Mouse (Mus musculus) common myeloid progenitor, adult 5-6 weeks (primary cell): Measurements from ENCODE around the gene Asphd2. TPM values are rescaled to one million over a fixed set of nuclear protein-coding genes. Genes with fewer than 3 reads are reported as not detected.

Experiments used
- ATAC-seq: replicated peaks from 2 replicates; pipeline ENCODE4 v1.8.0; 2016; ENCODE audit warnings: low read depth, mild to moderate bottlenecking, moderate TSS enrichment, inconsistent platforms; ENCODE audit not compliant: poor library complexity, severe bottlenecking
- total RNA-seq: library from RNA; stranded (forward); fragments of 200-1000, 187-1606 nt; gene quantifications from 2 replicates; pipeline ENCODE4 v1.2.3, GENCODE M21; 2017

Gene Asphd2
- total RNA-seq, 1 experiment from 2014 or later = 0.05 TPM

DNA sequence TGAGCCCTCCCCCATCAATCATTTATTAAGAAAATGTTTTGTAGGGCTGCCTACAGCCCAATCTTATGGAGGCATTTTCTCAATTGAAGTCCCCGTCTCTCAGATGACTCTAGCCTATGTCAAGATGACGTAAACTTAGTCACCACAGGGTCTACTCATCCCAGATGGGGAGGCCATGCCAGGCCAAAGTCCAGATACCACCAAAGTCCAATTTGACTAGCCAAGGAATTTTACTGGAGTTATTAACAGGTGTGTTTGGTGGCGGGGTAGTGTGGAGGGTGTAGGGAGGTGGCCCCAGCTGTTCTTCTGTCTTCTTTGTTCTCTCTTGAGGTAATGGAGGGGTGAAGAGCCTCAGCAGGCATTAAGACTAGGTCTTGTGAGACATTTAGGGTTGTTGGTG, 34.6 kb downstream of the Asphd2 start:
- ATAC-seq = no peak

DNA sequence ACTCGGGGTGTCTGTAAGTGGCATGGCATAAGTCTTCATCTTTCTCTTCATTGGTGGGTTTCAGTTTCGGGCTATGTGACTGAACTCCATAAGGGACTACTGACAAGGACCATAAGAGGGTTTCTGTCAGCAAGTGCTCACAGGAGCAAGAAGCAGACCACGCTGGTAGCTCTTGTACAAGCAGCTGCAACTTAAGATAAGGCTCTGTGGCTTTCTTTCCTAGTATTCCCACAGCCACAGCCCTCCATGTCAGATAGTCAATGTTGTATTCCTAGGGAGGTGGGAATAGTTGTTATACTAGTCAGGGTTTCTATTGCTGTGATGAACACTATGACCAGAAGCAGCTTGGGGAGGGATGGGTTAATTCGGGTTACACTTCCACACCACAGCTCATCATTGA, 35.1 kb downstream of the Asphd2 start:
- peak; percentile 80 for ATAC-seq

DNA sequence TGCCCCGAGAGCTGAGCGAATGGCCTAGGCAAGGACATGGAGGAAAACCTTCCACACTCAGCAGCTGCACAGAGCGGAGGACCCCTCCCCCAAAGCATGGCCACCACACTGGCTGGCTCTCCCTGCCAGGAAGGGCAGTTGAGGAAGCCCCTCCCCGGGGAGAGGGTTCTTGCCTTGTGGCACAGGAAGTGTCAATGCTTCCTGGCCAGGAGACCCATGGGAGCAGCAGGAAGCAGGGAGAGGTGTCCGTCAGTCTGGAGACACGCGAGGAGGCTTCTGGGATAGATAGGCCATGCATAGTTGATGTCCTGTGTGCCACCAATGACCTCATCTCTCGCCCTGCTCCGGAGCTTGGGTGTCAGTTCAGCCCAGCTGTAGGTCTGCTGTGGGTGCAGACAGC, 38.3 kb downstream of the Asphd2 start:
- ATAC-seq = no peak

DNA sequence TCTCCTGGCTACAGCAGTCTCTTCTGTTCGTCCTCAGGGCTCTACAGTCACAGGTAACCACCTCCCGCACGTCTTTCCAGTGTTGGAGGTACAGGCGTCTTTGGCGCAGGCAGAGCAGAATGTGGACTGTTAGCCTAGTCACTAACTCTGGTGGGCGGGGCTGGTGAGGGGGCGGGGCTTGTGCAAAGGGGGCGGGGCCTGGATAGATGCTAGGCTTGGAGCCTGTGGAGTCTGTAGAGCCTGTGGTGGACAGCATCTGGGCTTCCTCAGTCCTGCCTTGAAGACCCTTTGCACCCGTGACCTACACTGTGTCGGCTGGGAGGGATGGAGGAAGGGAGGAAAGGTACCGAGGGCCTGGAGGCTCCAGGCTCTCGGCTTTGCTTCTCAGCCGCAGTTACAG, 38.8 kb downstream of the Asphd2 start, which contains the start of gene Gm6583:
Gm6583 (minus strand) TSS at position 124 of the 400 bp plus-strand sequence.
- no peak for ATAC-seq

DNA sequence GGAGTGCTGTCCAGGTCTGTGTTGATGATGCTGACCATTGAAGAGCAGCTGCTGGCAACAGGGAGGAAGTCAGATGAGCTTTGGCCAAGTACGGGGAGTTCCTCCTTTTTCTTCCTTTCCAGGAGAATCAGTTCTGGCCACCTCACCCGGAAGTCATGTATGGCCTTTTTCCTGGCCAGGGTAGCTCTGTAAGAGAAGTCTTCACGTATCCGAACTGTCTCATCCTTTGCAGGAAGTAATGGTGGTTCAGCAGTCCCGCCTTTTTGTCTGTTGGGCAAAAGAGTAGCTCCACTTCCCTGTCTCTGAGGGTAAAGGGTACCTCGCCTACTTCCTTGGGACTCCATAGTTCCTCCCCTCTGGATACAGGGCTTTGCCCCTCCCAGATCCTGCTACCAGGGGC, 39.2 kb downstream of the Asphd2 start:
- no peak for ATAC-seq

DNA sequence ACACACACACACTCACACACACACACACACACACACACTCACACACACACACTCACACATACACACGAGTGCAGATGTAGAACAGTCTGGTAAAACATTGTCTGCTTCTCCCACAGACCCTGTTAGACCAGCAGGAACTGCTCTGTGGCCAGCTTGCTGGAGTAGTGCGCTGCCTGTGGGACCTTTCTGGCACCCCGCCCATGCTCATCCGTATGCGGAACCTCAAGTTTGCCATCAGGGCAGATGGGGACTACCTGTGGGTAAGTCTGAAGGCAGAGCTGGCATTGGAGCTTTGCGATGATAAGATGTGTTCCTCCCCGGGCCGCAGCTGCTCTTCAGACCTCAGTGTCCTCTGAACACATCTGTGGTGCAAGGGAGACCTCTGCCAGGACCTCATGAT, 45.5 kb downstream of the Asphd2 start:
- ATAC-seq = no peak

DNA sequence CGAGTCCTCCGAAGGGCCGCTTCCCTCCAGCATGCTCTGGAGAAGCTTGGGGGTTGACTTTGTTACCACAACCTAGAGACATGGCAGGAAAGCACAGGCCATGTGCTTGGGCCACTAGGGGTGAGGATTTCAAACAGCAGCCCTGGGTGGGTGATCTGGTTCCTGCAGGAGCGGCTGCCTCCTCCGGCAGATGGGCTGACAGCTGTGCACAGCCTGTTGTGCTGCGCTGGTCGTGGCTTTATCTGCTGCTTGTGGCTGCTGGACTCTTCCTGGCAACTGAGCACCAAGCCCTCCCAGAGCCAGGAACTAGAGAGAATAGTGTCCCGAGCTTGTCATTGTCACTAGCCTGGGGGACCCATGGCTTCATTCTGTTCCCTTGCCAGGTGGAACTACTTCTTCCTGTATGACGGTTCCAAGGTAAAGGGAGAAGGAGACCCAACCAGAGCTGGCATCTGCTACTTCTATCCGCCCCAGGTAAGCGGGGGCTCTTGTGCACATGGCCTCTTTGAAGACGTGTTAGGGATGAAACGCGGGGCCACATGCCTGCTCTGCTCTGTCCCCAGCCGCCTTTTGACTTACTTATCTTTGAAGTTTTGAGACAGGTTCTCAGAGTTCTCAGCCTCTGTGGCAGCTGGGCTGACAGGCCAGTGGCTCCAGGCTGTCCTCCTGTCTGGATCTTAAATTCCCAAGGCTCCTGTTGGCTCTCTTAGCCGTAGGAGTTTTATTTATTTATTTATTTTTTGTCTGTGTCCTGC, 48.3 kb downstream of the Asphd2 start:
- ATAC-seq = peak; percentile 5; the same call in 1 of the 2 replicates

DNA sequence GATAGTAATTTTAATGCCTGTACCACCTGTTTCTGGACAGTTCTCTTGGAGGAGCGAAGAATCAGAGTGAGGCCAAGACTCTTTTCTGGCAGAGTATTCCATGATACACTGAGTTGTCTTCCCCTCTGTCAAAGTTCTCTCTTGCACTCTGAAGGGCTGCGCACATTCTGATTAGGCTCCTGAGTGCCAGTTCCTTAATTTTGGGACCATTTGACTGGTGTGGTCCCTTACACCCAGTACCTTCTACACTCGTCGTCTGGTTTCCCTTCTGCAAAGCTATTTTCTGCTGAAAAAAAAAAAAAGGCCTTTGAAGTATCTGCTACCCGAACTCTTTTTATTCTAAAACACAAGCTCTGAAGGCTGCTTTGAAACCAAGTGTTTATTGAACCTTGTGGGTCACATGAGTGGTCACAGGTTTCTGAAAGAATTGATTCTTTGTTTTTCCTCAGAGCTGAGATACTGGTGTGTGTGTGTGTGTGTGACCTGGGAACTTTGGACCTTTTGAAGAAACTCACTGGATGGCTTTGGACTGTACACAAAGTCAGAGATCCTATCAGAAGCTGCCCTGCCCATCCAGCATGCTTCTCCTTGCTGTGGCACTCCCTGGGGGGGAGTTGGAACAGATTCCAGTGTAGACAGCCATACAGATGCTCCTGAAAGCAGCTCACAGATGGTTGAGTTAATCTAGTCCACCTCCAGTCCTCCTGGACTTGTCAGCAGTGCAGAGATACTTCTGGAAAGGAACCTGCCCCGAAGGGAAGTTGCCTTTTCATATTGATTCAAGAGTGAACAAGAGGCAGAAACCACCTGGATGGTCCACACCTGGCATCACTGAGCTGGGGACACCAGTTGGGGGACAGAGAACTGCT, 50.3 kb downstream of the Asphd2 start:
- ATAC-seq = peak; percentile 30; the same call in 1 of the 2 replicates

DNA sequence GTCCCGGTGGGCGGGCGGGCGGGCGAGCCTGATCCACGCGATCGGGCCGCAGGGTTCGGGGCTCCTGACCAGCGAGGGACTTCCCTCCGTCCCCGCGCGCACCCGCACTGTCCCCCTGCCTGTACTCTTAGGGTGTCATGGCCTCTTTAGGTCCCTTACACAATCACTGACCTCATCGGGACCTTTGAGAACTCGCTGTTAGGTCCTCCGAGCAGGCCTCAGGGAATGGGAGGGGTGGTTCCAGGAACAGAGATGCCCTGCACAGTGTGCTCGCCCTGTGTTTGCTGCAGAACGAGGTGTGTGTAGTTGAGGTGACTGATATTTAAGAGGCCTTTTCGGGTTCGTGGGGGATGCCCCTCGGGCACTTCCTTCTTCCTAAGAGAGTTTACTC, 51.5 kb downstream of the Asphd2 start:
- peak; percentile 37 for ATAC-seq

DNA sequence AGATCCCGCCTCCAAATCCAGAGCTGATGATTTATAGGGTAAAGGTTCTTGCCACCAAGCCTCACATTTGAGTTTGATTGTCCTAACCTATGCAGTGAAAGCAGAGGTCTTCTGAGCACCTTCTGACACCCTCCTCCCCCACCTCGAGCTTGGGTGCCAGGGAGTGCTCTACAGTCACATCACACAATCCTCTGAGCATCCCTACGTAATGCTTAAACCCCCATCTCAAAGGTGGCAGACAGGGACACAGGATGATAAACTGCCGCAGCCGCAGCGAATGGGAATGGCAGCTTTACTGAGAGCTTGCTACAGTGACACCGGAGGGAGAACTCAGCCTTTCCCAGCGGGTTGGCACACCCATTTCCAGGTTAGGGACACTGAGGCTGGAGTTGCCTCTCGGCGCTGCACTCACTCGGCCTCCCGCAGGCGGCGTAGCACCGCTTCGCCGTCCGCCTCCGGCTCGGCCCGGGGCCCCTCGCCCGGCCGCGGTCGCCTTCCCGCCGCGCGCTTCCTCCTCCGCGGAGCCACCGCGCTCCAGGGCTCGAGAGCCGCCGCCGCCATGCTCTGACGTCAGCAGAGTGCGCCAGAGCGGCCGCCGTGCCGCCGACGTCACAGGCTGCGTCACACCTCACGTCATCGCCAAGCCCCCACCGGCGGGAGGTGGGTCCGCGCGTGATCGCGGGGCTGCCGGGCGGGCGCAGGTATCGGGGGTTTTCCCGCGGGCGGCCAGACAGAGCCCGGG, 52.0 kb downstream of the Asphd2 start, which contains the start of the genes Srrd and Hps4:
Srrd (minus strand) TSS at position 578 of the 742 bp plus-strand sequence.
Hps4 (plus strand) TSS at position 621 of the 742 bp plus-strand sequence.
- ATAC-seq = peak; percentile 70

DNA sequence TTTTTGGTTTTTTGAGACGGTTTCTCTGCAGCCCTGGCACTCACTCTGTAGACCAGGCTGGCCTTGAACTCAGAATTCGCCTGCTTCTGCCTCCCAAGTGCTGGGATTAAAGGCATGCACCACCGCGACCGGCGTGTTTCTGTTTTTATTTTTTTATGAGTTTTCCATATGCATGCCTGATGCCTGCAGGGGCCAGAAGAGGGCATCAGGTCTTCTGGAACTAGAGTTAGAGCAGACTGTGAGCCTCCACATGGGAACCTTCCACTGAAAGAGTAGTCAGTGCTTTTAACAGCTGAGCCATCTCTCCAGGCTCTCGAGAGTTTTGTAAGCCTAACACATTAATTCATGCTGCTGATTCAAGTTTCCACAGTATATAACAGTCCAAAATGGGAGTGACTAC, 55.5 kb downstream of the Asphd2 start:
- no peak for ATAC-seq

DNA sequence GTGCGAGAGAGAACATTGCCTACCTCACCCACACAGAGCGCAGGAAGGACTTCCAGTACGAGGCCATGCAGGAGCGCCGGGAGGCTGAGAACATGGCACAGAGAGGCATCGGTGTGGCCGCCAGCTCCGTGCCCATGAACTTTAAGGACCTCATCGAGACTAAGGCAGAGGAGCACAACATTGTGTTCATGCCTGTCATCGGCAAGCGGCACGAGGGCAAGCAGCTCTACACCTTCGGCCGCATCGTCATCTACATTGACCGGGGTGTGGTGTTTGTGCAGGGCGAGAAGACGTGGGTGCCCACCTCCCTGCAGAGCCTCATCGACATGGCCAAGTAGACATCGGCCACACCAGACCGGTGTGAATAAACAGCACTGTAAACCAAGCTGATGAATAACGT, 57.7 kb downstream of the Asphd2 start:
- ATAC-seq = no peak

DNA sequence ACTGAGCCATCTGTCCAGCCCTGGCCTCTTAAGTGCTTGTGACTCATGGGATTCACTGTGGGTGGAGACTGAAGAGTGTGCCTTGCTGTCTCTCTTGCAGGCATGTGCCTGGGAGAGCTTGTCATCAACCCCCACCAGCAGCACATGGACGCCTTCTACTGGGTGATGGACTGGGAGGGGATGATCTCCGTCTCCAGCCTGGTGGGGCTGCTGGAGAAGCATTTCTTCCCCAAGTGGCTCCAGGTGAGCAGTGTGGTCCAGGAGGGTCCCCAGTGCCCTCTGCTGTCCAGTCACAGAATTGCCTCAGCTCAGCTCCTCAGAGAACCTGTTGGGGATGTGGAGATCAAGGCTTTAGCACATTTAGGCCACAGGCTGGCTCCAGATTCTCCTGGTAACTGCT, 59.2 kb downstream of the Asphd2 start:
- ATAC-seq = peak; percentile 73

Other genes with a start within 250 kb of the Asphd2 start
- gene Cryba4, start 142.3 kb downstream of the Asphd2 start, total RNA-seq = not detected in 2 replicates
- not detected in 2 replicates for gene Crybb1, start 139.1 kb downstream of the Asphd2 start, total RNA-seq
- gene Tpst2, start 118.2 kb downstream of the Asphd2 start, total RNA-seq = 23.7 and 32.0 TPM in 2 replicates
- 18.6 and 23.8 TPM in 2 replicates for gene Tfip11, start 68.5 kb downstream of the Asphd2 start, total RNA-seq
- gene Srrd, start 51.8 kb downstream of the Asphd2 start, total RNA-seq = 10.3 and 20.0 TPM in 2 replicates
- gene Hps4, start 51.8 kb downstream of the Asphd2 start, total RNA-seq = 13.9 and 21.1 TPM in 2 replicates
- gene Gm6583, start 38.8 kb downstream of the Asphd2 start, total RNA-seq = not detected in 2 replicates
- not detected in 2 replicates for gene Gm6588, start 54.6 kb upstream of the Asphd2 start, total RNA-seq
- gene Sez6l, start 182.3 kb upstream of the Asphd2 start, total RNA-seq = not detected in 2 replicates